Mouse (Mus musculus): ENCODE measurements at regions not wholly inside any gene's neighbourhood (a gene's known extent, or its start where the extent isn't known, plus 50 kb on each side); places are given as distances from the start of the nearest gene placed in this dataset.
A peak's percentile ranks its signal among the peaks of the same experiment; 100 is the strongest.
"Not testable (repeated sequence)": the region's sequence is repeated elsewhere in the genome, so short reads cannot be mapped to it uniquely, and the experiment has no call there.

DNA sequence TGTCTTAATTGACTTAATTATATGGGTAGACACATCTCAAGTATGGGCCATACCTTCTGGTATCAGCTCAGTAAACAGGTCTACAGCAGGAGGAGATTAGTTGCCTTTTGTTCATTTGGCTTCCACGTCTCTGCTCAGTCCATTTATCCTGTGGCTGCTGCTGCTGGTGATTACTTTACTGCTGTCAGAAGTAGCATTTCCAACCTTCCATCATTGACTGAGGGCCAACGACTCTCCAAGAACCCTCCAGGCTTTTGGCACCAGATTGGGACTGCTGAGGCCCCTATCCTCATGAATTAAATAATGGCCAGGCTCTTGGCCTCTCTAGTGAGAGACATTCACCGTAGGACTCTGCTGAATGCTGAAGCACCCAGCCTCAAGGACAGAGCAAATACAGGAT lies 303.0 kb downstream of the Gm11232 start:
- Histone ChIP-seq H3K4me3 (replicated peaks; ENCODE audit: low read length) (no peak overlapping the region), H3K27me3 (ENCODE audit: control insufficient read depth, insufficient read depth, low read length) (no peaks in the 10 kb centered on the region), H3K4me2 (replicated peaks) (no peak overlapping the region), H3K4me1 (replicated peaks; ENCODE audit: control insufficient read depth, insufficient read depth, low read length) (no peaks in the 10 kb centered on the region), H3K27ac (no peak overlapping the region), H3K36me3 (replicated peaks; ENCODE audit: control insufficient read depth, insufficient read depth) (no peaks in the 10 kb centered on the region), H3K9ac (no peak overlapping the region), H3K9me3 (ENCODE audit: control insufficient read depth, low read length) (no peaks in the 10 kb centered on the region)
- WGBS = 43% methylated on average over 3 of the region's 3 CpGs
- peak; percentile 75; the same call in 1 of the 2 replicates for ATAC-seq (ENCODE audit: low FRiP score)
- DNase-seq (ENCODE audit: low spot score) = peak; percentile 58

DNA sequence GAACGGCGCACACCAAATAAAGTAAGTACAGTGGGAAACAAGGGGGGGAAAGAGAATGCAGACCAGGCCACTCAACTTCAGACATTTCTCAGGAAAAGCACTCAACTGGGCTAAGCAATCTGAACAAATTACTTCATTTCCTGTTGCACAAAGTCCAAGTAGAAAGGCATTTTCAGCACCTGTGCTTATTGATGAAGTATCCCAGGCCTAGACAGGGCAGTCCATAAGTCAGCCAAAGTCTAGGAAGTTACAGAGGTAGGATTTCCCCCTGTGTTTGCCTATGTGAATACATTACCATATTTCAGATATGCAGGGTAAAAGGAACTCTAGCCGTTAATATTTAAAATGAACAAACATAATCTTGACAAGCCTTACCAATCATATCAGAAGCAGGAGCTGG lies 304.3 kb downstream of the Gm11232 start:
- Histone ChIP-seq H3K36me3 (replicated peaks; ENCODE audit: control insufficient read depth, insufficient read depth) (no peaks in the 10 kb centered on the region), H3K27me3 (ENCODE audit: control insufficient read depth, insufficient read depth, low read length) (no peaks in the 10 kb centered on the region), H3K4me1 (replicated peaks; ENCODE audit: control insufficient read depth, insufficient read depth, low read length) (no peaks in the 10 kb centered on the region), H3K4me3 (replicated peaks; ENCODE audit: low read length) (no peak overlapping the region), H3K9me3 (ENCODE audit: control insufficient read depth, low read length) (no peaks in the 10 kb centered on the region), H3K9ac (no peak overlapping the region), H3K4me2 (replicated peaks) (no peak overlapping the region), H3K27ac (no peak overlapping the region)
- no peak for ATAC-seq (ENCODE audit: low FRiP score)
- DNase-seq (ENCODE audit: low spot score) = no peak
- WGBS = 89% methylated on average over 3 of the region's 3 CpGs

DNA sequence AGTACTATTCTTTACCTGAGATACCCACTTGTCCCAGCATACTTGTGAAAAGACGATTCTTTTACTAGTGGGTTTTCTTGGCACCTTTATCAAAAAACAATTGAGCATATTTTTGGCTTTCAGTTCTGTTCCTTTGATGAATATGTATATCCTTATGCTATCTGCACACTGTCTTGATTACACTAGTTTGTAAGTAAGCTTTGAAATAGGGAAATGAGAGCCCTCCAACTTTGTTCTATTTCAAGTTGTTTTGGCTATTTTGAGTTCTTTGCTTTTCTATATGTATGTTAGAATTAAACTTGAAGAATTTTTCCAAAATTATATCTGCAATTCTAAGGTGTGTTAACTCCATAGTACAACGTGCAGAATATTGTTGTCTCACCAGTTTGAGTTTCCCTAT lies 311.3 kb downstream of the Gm11232 start:
- Histone ChIP-seq H3K4me3 (replicated peaks; ENCODE audit: low read length) (no peak overlapping the region), H3K9ac (no peak overlapping the region), H3K36me3 (replicated peaks; ENCODE audit: control insufficient read depth, insufficient read depth) (no peaks in the 10 kb centered on the region), H3K4me1 (replicated peaks; ENCODE audit: control insufficient read depth, insufficient read depth, low read length) (no peaks in the 10 kb centered on the region), H3K9me3 (ENCODE audit: control insufficient read depth, low read length) (no peaks in the 10 kb centered on the region), H3K27ac (no peak overlapping the region), H3K4me2 (replicated peaks) (no peak overlapping the region), H3K27me3 (ENCODE audit: control insufficient read depth, insufficient read depth, low read length) (no peaks in the 10 kb centered on the region; the same call in 1 of the 2 replicates)
- no peak for DNase-seq (ENCODE audit: low spot score)
- no peak for ATAC-seq (ENCODE audit: low FRiP score)
- 88% methylated on average over 2 of the region's 2 CpGs for WGBS

DNA sequence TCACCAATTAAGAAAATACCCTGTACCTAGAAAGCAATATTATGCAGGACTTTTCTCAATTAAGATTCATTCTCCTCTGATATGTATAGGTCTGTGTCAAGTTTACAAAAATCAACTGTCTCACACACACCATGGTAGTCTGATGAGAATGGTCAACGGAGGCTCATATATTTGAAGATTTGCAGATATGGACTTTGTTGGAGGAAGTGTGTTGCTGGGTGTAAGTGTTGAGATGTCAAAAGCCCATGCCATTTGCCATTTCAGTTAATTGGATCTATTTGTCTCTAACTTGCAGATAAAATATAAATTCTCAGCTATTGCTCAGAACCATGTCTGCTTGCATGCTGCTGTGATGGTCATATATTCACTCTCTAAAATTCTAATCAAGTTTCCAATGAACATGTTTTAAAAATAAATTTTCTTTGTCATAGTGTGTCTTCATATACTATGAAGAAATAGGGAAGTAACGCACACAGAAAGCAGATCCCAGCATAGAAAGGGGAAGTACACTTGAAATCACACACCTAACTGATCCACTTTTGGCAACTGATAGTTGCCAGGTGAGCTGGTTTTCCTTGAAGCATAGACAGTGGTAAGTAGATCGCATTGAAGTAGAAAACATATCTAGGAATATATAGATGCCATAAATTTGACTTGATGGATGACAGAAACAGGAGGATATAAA lies 326.4 kb downstream of the Gm11232 start:
- Histone ChIP-seq H3K4me3 (replicated peaks; ENCODE audit: low read length) (no peak overlapping the region), H3K27ac (no peak overlapping the region), H3K27me3 (ENCODE audit: control insufficient read depth, insufficient read depth, low read length) (no peaks in the 10 kb centered on the region), H3K9me3 (ENCODE audit: control insufficient read depth, low read length) (no peaks in the 10 kb centered on the region), H3K9ac (no peak overlapping the region), H3K4me2 (replicated peaks) (no peak overlapping the region), H3K4me1 (replicated peaks; ENCODE audit: control insufficient read depth, insufficient read depth, low read length) (no peaks in the 10 kb centered on the region), H3K36me3 (replicated peaks; ENCODE audit: control insufficient read depth, insufficient read depth) (no peaks in the 10 kb centered on the region)
- DNase-seq (ENCODE audit: low spot score) (no peak), ATAC-seq (ENCODE audit: low FRiP score) (no peak)
- whole genome bisulfite sequencing = 96% methylated on average over 3 of the region's 3 CpGs

DNA sequence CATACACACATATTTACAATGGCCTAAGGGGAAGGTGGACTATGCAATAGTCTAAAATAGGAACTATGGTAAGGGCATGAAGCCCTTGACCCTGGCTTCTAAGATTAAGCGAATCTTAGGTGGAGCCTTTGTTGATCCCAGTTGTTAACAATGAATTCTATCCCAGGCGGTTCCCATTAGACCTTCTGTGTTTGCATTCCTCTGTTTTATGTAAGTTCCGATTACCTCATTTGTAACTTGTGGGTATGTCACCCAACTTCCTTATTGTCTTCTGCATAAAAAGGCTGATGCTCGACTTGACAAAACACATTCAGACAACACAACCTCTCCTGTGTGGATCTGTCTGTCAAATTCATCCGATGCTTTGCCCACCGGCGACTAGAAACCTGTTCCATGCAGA lies 335.6 kb downstream of the Gm11232 start:
- H3K4me3 ChIP-seq (replicated peaks; ENCODE audit: low read length); H3K27ac ChIP-seq; H3K27me3 ChIP-seq (ENCODE audit: control insufficient read depth, insufficient read depth, low read length); DNase-seq (ENCODE audit: low spot score); H3K9ac ChIP-seq; ATAC-seq (ENCODE audit: low FRiP score); H3K4me1 ChIP-seq (replicated peaks; ENCODE audit: control insufficient read depth, insufficient read depth, low read length); H3K4me2 ChIP-seq (replicated peaks); H3K9me3 ChIP-seq (ENCODE audit: control insufficient read depth, low read length); H3K36me3 ChIP-seq (replicated peaks; ENCODE audit: control insufficient read depth, insufficient read depth): not testable (repeated sequence)
- 85% methylated on average over 7 of the region's 7 CpGs for WGBS

DNA sequence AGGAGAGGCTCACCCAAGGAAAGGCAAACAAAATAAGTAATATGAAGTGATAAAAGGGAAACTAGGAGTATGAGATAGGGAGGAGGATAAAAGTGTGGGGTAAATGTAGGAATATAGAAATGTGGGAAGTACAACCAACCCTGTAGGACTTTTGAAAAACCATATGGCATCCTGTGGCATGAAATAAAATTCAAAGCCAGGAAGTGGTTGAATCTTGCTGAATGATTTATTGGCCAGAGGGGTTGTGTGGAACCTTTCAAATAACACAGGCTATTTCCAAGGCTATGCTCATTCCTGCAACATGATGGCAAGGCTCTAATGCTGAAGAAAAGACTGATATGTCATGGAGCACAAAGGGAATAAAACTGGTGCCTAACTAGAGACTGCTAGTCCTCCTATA lies 347.9 kb downstream of the Gm11232 start:
- no peak overlapping the region for H3K27ac ChIP-seq
- no peak overlapping the region for H3K9ac ChIP-seq
- no peak overlapping the region for H3K4me3 ChIP-seq (replicated peaks; ENCODE audit: low read length)
- H3K4me2 ChIP-seq (replicated peaks) = no peak overlapping the region
- ATAC-seq (ENCODE audit: low FRiP score) (no peak), DNase-seq (ENCODE audit: low spot score) (no peak)
- no peaks in the 10 kb centered on the region for H3K4me1 ChIP-seq (replicated peaks; ENCODE audit: control insufficient read depth, insufficient read depth, low read length)
- no peaks in the 10 kb centered on the region for H3K27me3 ChIP-seq (ENCODE audit: control insufficient read depth, insufficient read depth, low read length)
- no peaks in the 10 kb centered on the region for H3K9me3 ChIP-seq (ENCODE audit: control insufficient read depth, low read length)
- no peaks in the 10 kb centered on the region for H3K36me3 ChIP-seq (replicated peaks; ENCODE audit: control insufficient read depth, insufficient read depth)

DNA sequence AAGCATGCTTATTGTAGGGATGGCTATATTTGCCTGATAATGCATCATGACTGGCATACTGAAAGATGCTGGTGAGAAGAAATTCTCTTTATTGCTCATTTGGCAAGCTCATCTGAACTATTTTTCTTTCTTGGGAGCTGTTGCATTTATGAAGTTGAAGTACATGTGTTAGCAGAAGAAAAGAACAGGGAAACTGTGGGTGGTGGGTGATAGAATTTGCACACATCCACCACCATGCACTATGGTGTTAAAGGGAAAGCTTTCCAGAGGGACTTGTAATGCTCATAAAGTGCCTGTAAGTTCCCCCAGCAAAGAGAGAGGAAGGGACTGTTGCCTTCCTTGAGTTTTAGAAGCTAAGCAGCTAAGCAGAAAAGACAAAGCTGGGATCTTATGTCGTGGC lies 367.3 kb downstream of the Gm11232 start:
- 90% methylated on average over 1 of the region's 1 CpGs for WGBS
- Histone ChIP-seq H3K36me3 (replicated peaks; ENCODE audit: control insufficient read depth, insufficient read depth) (no peaks in the 10 kb centered on the region), H3K4me3 (replicated peaks; ENCODE audit: low read length) (no peak overlapping the region), H3K4me2 (replicated peaks) (no peak overlapping the region), H3K9me3 (ENCODE audit: control insufficient read depth, low read length) (no peaks in the 10 kb centered on the region), H3K27ac (no peak overlapping the region), H3K9ac (no peak overlapping the region), H3K4me1 (replicated peaks; ENCODE audit: control insufficient read depth, insufficient read depth, low read length) (no peaks in the 10 kb centered on the region), H3K27me3 (ENCODE audit: control insufficient read depth, insufficient read depth, low read length) (no peaks in the 10 kb centered on the region)
- DNase-seq (ENCODE audit: low spot score) (no peak), ATAC-seq (ENCODE audit: low FRiP score) (no peak)

DNA sequence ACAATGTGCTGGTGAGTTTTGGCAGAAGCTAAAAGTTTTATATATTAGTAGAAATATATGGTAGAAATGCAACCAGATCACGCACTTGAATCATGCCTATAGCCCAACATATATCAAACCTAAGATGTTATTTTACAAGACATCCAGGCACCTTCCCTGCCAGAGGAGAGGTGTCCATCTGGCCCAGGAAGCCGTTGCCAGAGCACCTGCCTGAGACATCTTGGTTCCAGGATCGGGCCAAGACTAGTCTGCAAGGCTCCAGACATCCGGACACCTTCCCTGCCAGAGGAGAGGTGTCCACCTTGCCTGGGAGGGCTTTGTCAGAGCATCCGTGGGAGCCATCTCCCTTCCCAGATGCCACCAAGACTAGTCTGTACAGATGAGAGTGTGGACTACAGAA lies 388.5 kb downstream of the Gm11232 start:
- no peak overlapping the region for H3K27ac ChIP-seq
- no peak overlapping the region for H3K4me2 ChIP-seq (replicated peaks)
- H3K36me3 ChIP-seq (replicated peaks; ENCODE audit: control insufficient read depth, insufficient read depth) = no peaks in the 10 kb centered on the region
- H3K4me3 ChIP-seq (replicated peaks; ENCODE audit: low read length) = no peak overlapping the region
- DNase-seq (ENCODE audit: low spot score) = no peak
- H3K4me1 ChIP-seq (replicated peaks; ENCODE audit: control insufficient read depth, insufficient read depth, low read length) = no peaks in the 10 kb centered on the region
- ATAC-seq (ENCODE audit: low FRiP score) = no peak
- no peak overlapping the region for H3K9ac ChIP-seq
- H3K27me3 ChIP-seq (ENCODE audit: control insufficient read depth, insufficient read depth, low read length) = no peaks in the 10 kb centered on the region
- H3K9me3 ChIP-seq (ENCODE audit: control insufficient read depth, low read length) = no peaks in the 10 kb centered on the region
- 92% methylated on average over 5 of the region's 5 CpGs for WGBS

DNA sequence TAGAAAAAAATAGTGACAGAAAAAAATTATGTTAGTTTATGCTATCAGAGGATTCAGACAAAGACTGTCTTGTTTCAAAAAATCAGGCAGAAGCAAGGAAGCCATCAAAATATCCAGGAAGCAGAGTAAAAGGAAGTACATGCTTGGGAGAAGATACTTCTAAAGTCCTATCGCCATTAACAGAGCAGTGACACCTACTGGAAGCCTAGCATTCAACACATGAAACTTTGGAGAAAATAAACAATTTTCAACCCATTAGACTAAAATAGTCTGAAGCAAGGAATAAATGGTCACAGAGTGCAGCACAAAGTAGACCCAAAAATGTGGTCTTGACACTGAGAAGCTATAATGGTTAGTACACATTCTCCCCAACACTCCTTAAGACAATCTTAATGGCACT lies 394.0 kb downstream of the Gm11232 start:
- no peaks in the 10 kb centered on the region for H3K9me3 ChIP-seq (ENCODE audit: control insufficient read depth, low read length)
- no peaks in the 10 kb centered on the region for H3K36me3 ChIP-seq (replicated peaks; ENCODE audit: control insufficient read depth, insufficient read depth)
- DNase-seq (ENCODE audit: low spot score) (no peak), ATAC-seq (ENCODE audit: low FRiP score) (no peak)
- no peaks in the 10 kb centered on the region for H3K27me3 ChIP-seq (ENCODE audit: control insufficient read depth, insufficient read depth, low read length)
- H3K4me1 ChIP-seq (replicated peaks; ENCODE audit: control insufficient read depth, insufficient read depth, low read length) = no peaks in the 10 kb centered on the region
- no peak overlapping the region for H3K27ac ChIP-seq
- 77% methylated on average over 1 of the region's 1 CpGs for WGBS
- no peak overlapping the region for H3K4me2 ChIP-seq (replicated peaks)
- H3K4me3 ChIP-seq (replicated peaks; ENCODE audit: low read length) = no peak overlapping the region
- no peak overlapping the region for H3K9ac ChIP-seq

DNA sequence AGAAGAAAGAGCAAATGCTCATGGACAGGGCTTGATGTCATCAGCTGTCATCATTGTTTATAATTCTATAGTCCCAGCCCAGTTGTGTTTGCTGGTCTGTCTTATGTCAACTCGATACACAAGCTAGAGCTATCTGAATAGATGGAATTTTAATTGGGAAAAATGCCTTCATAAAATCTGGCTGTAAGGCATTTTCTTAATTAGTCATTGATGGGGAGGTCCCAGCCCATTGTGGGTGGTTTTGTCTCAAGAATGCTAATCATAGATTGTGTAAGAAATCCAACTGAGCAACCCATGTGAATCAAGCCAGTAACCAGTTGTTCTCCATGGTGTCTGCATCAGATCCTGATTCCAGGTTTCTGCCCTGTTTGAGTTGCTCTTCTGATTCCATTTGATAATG lies 400.1 kb downstream of the Gm11232 start:
- Histone ChIP-seq H3K4me1 (replicated peaks; ENCODE audit: control insufficient read depth, insufficient read depth, low read length) (no peaks in the 10 kb centered on the region), H3K27me3 (ENCODE audit: control insufficient read depth, insufficient read depth, low read length) (no peaks in the 10 kb centered on the region), H3K4me2 (replicated peaks) (no peak overlapping the region), H3K9ac (no peak overlapping the region), H3K27ac (no peak overlapping the region), H3K9me3 (ENCODE audit: control insufficient read depth, low read length) (peaks cover 4% of the 10 kb centered on the region; the same call in 1 of the 2 replicates), H3K4me3 (replicated peaks; ENCODE audit: low read length) (no peak overlapping the region), H3K36me3 (replicated peaks; ENCODE audit: control insufficient read depth, insufficient read depth) (no peaks in the 10 kb centered on the region)
- DNase-seq (ENCODE audit: low spot score) (no peak), ATAC-seq (ENCODE audit: low FRiP score) (no peak)
- WGBS = 62% methylated on average over 1 of the region's 1 CpGs

Measured in hindbrain, embryonic 14.5 days (tissue).